Mouse (Mus musculus) urinary bladder, postnatal 0 days (tissue): ENCODE results near the gene Hdac6. TPM values are rescaled to one million over a fixed set of nuclear protein-coding genes. Genes with fewer than 3 reads are reported as not detected.

Source experiments
- polyA plus RNA-seq: library from polyadenylated mRNA; unstranded; fragments of >200 nt; fragmentation: Nextera tagmentation; extraction: Ambion mirVana; gene quantifications from 2 replicates; pipeline ENCODE4 v1.2.1, GENCODE M21; 2015

Hdac6 gene
- polyA plus RNA-seq: 9.2 and 9.7 TPM in 2 replicates

DNA sequence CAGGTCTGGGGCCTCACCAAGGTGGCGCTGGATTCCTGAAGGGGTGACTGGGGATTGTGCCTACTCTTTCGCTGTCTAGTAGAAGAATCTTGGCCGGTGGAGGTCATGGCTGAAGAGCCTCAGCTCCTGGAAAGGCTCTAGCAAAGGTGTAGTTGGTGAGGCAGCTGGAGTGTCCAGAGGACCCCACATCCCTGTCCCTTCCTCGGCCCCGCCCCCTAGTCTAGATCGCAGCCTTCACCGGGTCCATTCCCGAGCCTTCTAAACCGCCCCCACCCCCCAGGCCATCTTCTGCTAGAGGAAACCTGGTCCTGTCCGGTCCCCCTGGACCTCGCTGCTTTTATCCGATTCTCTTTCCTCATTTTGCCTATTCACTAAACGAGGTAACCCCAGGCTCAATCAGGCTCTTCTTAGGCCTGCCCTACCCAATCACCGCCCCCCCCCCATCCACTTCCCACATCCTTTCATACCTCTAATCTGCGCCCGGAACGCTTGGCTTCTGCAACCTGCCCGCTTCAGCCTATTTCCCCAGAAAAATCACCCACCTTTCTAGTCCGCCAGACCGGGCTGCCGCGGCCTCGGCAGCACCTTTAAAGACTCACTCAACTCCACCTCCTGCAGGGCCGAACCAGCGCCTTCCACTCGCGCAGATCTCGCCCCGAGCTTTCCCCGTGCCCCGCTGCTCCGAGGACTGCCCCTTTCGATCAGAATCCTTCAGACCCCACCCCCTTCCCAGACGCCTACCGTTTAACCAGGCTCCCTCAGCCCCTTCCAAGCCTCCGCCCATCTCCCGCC, at the start of gene Hdac6:
Gene Hdac6 (minus strand): TSS at position 782 of the 792 bp plus-strand sequence.

GRCm38 (mm10) chrX:7977892-7978291, 30.2 kb upstream of the Hdac6 start, which contains the start of gene Gata1:
TSS of gene Gata1 (minus strand) at chrX:7978071.

GRCm38 (mm10) chrX:7928270-7928790, 19.4 kb downstream of the Hdac6 start, which contains the start of gene Eras:
TSS of gene Eras (minus strand) at chrX:7928607.

DNA sequence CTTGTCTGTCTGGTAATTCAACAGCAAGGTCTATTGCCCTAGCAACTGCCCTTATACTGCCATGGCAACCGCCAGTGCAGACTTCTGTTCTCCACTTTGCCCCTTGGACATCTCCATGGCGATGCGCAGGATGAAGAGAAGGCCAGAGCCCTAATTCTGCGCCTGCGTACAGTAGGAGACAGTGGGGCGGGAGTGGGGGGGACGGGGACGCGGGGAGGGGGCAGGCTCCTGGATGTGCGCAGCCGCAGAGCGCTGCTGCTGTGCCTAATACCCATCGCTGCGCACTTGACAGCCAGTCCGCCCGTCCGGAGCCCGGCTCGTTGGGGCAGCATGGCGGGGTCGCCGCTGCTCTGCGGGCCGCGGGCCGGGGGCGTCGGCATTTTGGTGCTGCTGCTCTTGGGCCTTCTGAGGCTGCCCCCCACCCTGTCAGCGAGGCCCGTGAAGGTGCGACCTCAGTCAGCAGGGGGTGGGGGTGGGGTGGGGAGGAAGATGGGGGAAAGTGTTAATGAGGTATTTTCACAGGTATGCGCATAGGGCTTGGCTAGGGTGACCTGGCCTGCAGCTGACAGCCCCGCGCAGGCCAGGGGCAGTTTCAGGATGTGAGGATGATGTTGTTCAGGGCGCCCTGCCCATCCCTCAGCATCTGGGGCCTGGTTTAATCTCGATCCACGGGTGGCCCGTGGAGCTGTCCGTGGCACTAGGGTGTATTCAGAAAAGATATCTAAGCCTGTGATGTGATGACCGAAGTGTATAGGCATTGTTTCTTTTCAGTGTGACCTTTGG, 27.9 kb downstream of the Hdac6 start, which contains the start of gene Pcsk1n:
Gene Pcsk1n (plus strand): TSS at position 222 of the 783 bp plus-strand sequence.

GRCm38 (mm10) chrX:7909242-7909641, 38.4 kb downstream of the Hdac6 start, which contains the start of gene Gm10490:
TSS of gene Gm10490 (plus strand) at chrX:7909542.

DNA sequence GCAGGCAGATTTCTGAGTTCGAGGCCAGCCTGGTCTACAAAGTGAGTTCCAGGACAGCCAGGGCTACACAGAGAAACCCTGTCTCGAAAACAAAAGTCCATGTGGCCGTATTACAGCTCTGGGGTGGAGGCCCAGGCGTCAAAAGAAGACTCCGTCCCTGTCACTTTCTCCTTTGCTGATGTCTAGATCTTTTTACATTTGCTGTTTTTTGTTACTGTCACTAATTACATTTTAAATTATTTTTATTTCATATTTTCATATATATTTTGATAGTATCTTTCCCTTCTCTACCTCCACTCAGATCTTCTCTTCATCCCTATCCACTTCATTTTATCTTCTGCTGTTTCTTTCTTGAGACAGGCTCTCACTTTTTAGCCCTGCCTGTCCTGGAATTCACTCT, 40.0 kb downstream of the Hdac6 start, which contains the start of gene Gm10491:
Gene Gm10491 (minus strand): TSS at position 101 of the 400 bp plus-strand sequence.

GRCm38 (mm10) chrX:7898880-7899874, 48.5 kb downstream of the Hdac6 start, which contains the start of the genes Pqbp1 and Timm17b:
TSS of gene Pqbp1 (minus strand) at chrX:7899269.
TSS of gene Timm17b (plus strand) at chrX:7899357.

DNA sequence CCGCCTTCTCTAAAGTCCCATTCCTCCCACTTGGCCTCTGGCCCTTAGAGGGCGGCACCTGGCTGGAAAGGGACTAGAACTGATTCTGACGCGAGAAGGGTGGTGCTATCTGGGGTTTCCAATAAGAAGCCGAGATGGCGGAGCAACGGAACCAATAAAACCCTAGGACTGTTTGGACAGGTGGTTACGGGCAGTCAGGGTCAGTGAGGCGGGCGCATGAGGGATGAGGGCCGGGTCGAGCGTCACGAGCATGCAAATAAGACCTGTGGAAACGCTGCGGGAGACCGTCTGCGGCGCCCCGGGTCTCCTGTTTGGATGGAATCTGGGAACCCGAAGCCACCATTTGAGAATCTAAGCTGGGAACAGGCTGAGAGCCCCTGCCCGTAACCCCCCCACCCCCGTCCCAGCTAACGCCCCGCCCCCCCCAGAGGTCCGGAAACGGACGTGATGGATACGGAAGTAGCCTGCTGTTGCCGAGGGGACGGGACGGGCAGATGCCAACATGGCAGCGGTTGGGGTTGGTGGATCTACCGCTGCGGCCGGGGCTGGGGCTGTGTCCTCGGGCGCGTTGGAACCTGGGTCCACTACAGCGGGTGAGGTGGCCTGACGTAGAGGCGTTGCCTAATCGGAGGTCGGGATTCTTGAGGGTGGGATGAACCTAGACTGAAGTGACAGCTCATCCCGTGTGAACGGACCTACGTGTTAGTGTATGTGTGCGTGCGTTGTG, 63.7 kb downstream of the Hdac6 start, which contains the start of gene Slc35a2:
Gene Slc35a2 (plus strand): TSS at position 188 of the 727 bp plus-strand sequence.

Other genes starting within 250 kb of the Hdac6 start
- gene Wdr45, start 233.6 kb downstream of the Hdac6 start, polyA plus RNA-seq: 23.7 and 30.3 TPM in 2 replicates
- 0.61 TPM in 1 of 2 replicates, not detected in the other for gene Gm45208, start 225.6 kb downstream of the Hdac6 start, polyA plus RNA-seq
- gene Praf2, start 219.4 kb downstream of the Hdac6 start, polyA plus RNA-seq: 38.2 and 41.3 TPM in 2 replicates
- gene Ccdc120, start 197.0 kb downstream of the Hdac6 start, polyA plus RNA-seq: 9.0 and 10.0 TPM in 2 replicates
- 21.3 and 23.4 TPM in 2 replicates for gene Tfe3, start 185.3 kb downstream of the Hdac6 start, polyA plus RNA-seq
- 19.2 and 23.6 TPM in 2 replicates for gene Gripap1, start 158.1 kb downstream of the Hdac6 start, polyA plus RNA-seq
- gene Kcnd1, start 125.6 kb downstream of the Hdac6 start, polyA plus RNA-seq: 0.98 and 1.4 TPM in 2 replicates
- 23.4 and 24.7 TPM in 2 replicates for gene Otud5, start 106.5 kb downstream of the Hdac6 start, polyA plus RNA-seq
- 4.7 and 5.1 TPM in 2 replicates for gene Pim2, start 69.6 kb downstream of the Hdac6 start, polyA plus RNA-seq
- gene Slc35a2, start 63.9 kb downstream of the Hdac6 start, polyA plus RNA-seq: 33.6 and 37.9 TPM in 2 replicates
- 64.1 and 69.9 TPM in 2 replicates for gene Pqbp1, start 48.6 kb downstream of the Hdac6 start, polyA plus RNA-seq
- 98.1 and 101 TPM in 2 replicates for gene Timm17b, start 48.5 kb downstream of the Hdac6 start, polyA plus RNA-seq
- not detected in 2 replicates for gene Gm10491, start 40.1 kb downstream of the Hdac6 start, polyA plus RNA-seq
- not detected in 2 replicates for gene Gm10490, start 38.3 kb downstream of the Hdac6 start, polyA plus RNA-seq
- gene Pcsk1n, start 28.1 kb downstream of the Hdac6 start, polyA plus RNA-seq: 0.71 and 0.74 TPM in 2 replicates
- not detected in 2 replicates for gene Eras, start 19.3 kb downstream of the Hdac6 start, polyA plus RNA-seq
- gene Gata1, start 30.2 kb upstream of the Hdac6 start, polyA plus RNA-seq: 0.19 and 0.42 TPM in 2 replicates
- not detected in 2 replicates for gene Glod5, start 70.6 kb upstream of the Hdac6 start, polyA plus RNA-seq
- gene Suv39h1, start 126.9 kb upstream of the Hdac6 start, polyA plus RNA-seq: 13.4 and 15.2 TPM in 2 replicates
- 0.46 and 0.93 TPM in 2 replicates for gene Was, start 142.6 kb upstream of the Hdac6 start, polyA plus RNA-seq
- gene Wdr13, start 185.0 kb upstream of the Hdac6 start, polyA plus RNA-seq: 20.9 and 21.7 TPM in 2 replicates
- 526 and 612 TPM in 2 replicates for gene Rbm3, start 198.0 kb upstream of the Hdac6 start, polyA plus RNA-seq
- gene Tbc1d25, start 228.3 kb upstream of the Hdac6 start, polyA plus RNA-seq: 7.1 and 7.2 TPM in 2 replicates
- gene Ebp, start 245.6 kb upstream of the Hdac6 start, polyA plus RNA-seq: 37.5 and 39.9 TPM in 2 replicates